Mouse (Mus musculus) erythroblast, embryonic 14.5 days (primary cell): ENCODE results near the gene Ttc1.

ENCODE experiments used
- GATA1 ChIP-seq: IDR thresholded peaks from 2 replicates; pipeline ENCODE4 v1.6.1; 2012; ENCODE audit warnings: low read length, inconsistent platforms, mixed read lengths
- TAL1 ChIP-seq: IDR thresholded peaks from 3 replicates; pipeline ENCODE4 v1.6.1; 2012; ENCODE audit warnings: low read length, inconsistent platforms, mixed read lengths

DNA sequence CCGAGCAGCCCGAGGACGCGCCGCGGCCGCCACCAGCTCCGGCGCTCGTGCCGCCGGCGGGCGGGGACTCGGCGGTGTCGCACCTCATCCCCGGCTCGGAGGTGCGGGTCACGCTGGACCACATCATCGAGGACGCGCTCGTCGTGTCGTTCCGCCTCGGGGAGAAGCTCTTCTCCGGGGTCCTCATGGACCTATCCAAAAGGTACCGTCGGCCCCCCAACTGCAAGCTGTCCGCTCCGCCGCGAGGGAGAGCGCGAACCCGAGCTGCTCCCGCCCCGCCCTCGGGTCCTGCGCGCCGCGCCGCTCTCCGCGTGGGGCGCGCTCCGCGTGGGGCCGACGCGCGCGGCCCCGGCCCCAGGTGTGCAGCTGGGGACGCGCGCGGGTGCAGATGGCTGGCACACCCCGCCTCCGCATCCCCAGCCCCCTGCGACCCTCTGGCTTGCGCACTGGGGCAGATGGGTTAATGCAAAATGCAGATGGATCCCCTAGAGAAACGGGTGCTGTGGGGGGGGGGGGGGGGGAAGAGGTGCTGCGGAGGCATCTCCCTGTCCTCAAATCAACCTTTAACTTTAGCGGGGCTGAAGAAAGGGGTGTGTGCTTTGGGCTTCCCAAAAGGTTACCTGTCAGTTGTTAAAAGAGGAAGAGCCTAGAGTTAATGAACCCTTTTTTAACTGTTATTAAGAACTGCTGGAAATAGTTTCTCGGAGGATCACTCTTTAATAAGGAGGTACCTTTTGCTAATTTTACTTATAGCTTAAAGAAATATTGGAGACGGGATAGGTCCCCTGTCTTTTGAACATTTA lies 65.2 kb downstream of the Ttc1 start:
- no peak for TF ChIP-seq TAL1
- no peak for TF ChIP-seq GATA1
